Mouse (Mus musculus): Measurements from ENCODE around the gene Gm20388.
A peak's percentile ranks its signal among the peaks of the same experiment; 100 is the strongest.
"Not testable (repeated sequence)": the region's sequence is repeated elsewhere in the genome, so short reads cannot be mapped to it uniquely, and the experiment has no call there.

Gm20388 gene

DNA sequence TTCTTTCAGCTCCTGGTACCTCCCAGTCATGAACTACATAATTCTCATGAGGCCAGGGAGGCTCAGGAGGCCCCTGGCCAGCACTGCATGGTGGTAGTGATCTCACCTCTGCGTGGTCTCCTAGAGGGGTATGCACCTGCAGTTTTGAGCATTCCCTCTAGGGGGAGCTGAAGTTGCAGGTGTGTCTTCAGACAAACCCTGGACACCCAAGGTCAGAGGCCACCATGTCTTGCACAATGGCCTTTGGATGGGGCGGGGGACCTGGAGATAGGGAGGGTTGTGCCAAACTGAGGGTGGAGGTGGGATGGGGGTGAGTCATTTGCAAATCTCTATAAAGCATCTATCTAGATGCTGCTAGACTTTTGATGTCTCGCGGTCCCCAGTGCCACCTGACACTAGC lies 405.0 kb downstream of the Gm20388 start:
- DNase-seq (ENCODE audit: low spot score): no peak

DNA sequence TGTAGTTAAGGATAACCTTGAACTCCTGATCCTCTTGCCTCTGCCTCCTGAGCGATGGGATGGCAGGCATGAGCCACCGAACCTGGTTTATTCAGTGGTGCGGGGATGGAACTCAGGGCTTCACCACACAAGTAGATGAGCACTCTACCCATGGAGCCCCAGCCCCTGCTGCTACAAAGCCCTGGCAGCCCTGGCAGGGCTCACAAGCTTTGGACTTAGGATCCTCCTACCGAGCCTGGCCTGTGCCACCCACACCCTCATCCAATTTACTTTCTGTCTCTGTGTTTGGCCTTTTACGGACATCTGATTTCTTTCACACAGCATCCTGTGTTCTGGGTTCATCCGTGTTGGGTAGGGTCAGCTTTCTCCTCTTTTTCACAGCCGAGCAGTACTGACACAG lies 406.1 kb downstream of the Gm20388 start:
- DNase-seq (ENCODE audit: low spot score): no peak

DNA sequence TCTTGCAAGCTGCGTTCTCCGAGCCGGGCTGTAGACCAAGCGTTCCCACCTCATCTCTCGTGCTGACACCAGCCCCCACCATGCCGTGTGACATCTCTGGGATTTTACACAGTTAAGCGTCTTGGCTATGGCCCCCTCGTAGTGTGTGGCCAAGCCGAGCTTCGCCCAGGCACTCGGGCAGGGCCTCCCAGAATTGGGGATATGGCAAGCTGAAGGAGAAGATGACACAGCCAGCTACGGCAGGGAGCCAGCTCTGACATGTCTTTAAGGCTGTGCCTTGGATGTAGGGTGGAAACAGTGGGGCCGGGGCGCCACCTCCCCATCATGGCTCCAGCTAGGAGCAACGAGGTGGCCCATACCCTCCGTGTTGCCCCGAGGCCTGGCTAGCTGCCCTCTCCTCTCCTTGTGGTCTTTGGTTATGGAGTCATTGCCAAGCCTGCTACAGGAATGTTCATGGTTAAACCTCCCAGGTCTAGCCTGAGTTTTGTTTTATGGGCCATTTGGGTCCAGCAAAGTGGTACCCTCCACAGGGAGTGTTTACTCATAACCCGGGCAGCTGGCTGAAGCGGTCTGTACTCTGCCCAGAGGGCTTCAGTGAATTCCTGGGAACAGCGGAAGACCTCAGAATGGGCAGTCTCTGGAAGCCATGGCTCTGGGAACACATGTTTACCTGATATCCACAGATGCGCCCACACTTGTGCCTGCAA lies 406.6 kb downstream of the Gm20388 start:
- no peak for DNase-seq (ENCODE audit: low spot score)

DNA sequence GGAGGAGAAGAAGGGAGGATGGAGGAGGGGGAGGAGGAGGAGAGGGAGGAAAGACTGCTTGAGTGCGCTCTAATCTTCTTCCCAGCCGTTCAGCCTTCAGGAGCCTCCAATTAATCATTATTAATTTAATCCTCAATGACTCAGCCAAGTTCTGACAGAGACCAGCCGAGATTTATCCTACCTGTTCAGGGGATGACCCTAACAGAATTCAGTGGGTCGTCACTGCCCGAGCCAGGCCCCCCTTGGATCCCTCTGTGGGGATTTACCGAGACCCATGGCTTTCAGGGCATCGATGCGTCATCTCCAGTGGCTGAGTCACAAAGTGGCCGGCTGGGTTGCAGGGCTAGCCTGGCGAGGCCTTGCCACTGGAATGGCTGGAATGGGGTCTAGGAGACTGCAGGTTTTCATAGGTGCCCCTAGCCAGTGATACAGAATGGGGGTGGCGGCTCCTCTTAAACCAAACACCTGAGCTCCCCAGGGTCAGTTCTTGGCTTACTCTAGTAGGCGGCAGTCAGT lies 407.9 kb downstream of the Gm20388 start:
- DNase-seq (ENCODE audit: low spot score): no peak

DNA sequence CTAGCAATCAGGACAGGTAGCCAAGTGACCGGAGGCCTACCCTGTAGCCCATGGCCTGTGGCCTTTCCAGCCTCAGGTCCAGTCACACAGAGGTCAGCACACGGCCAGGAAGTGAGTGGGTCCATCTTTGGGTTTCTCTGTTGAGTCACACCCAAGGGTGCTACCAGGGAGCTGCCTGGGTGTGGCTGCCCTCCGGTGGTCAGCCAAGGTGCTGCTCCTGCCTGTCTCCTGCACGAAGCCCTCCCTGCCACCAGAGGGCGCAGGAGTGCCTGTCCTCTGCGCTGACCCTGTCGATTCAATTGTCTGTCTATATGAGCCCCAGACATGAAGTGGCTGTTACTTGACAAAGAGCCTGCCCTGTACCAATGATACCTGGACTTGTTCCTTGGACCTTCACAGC lies 408.8 kb downstream of the Gm20388 start:
- peak; percentile 66 for DNase-seq (ENCODE audit: low spot score)

DNA sequence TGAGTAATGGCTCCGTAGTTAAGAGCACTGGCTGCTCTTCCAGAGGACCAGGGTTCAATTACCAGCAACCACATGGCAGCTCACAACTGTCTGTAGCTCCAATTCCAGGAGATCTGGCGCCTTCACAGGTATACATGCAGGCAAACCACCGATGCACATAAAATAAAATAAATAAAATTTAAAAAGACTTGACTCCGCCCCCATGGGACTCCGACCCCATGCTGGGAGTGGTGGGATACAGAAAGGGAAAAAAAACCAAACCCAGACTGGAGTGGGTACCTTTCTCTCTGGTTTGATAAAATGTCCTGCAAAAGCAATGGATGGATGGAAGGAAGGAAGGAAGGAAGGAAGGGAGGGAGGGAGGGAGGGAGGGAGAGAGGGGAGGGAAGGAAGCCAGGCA lies 409.5 kb downstream of the Gm20388 start:
- no peak for DNase-seq (ENCODE audit: low spot score)

DNA sequence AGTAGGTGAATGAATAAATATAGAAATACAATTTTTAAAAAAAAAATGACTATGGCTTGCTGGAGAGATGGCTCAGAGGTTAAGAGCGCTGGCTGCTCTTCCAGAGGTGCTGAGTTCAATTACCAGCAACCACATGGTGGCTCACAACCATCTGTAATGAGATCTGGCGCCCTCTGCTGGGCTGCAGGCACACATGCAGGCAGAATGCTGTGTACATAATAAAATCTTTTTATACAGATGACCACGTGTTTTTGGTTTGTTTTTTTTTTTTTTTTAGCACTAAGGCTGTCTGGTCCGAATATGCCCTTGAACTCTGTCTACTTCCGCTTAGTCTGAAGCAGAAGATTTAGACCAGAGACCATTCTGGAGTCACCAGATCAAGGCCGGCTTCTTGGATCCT lies 411.1 kb downstream of the Gm20388 start:
- no peak for DNase-seq (ENCODE audit: low spot score)

DNA sequence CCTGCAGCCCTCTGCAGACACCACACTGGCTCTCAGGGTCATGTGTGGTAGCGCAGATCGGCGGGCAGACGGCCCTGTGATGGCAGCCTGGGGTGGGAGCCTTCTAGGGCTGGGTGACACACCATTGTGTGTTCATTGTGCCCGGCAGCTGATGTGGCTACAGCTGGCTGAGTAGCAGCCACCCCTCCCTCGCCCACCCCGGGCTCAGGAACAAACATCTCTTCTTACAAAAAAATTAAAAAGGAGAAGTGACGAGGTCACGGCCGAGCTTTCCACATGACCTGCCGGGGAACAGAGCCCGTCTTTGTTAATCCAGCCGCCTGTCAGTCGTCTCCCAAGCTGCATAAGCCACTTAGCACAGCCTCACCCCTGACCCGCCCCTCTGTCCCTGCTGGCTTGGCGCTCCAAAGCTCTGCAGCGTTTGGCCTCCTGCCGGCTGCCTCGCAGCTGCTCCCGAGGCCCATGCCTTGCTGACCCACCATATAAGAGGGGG lies 412.4 kb downstream of the Gm20388 start:
- DNase-seq (ENCODE audit: low spot score): no peak

DNA sequence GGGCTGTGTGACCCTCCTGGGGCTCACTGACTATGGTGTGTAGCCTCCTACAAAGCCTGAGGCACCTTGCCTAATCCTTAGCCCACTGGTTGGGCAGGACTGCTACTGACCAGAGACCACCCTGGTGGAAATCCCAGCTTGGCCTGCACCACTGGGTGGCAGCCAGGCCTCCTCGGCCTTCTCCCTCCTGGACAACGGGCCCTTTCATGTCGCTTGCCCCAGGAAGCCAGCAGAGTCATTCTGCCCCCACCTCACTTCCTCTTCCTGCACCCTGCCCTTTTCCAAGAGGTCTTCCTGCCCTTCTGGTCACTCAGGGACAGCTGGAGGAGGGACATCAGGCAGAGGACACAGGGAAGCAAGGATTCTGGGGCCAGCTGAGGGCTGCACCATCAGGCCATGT lies 413.9 kb downstream of the Gm20388 start:
- DNase-seq (ENCODE audit: low spot score): no peak

DNA sequence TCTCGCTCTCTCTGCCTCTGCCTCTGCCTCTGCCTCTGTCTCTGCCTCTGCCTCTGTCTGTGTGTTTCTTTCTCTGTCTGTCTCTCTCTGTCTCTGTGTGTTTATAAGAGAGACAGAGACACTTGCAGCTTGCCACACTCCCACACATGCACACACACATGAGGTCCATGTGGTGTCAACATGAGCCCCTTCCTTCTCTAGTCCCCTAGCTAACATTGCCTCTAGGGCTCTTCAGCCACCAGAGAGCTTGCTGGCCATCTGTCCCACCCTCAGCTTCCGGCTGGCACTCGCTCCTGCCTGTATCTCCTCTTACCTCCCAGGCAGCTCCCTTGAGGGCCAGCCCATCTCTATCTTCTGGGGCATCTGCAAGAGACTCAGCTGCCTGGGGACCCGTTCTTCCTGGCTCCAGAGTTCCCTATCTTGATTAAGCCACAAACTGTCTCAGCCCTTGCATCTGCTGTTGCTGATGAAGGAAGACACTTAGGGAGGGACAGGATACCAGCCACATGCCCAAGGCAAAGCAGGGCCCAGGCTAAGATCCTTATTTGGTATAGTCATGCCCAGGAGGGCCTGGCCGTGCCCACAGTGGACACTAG lies 414.6 kb downstream of the Gm20388 start:
- DNase-seq (ENCODE audit: low spot score): no peak

DNA sequence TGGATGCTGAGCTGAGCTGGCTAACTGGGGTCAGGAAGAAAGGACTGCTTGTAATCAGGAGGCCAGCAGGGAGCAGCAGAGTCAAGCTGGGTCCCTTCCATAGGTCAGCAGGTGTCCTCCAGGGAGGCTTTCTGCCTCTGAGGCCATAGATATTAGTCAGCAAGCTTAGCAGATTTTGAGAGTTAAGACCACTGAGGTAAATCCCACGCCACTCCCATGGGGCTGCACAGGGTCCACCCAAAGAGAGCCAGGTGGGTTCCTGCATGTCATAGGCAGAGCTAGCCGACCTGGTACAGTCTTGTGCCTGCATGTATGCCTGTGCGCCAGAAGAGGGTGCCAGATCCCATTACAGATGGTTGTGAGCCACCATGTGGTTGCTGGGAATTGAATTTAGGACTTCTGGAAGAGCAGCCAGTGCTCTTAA lies 416.5 kb downstream of the Gm20388 start:
- DNase-seq (ENCODE audit: low spot score): no peak

DNA sequence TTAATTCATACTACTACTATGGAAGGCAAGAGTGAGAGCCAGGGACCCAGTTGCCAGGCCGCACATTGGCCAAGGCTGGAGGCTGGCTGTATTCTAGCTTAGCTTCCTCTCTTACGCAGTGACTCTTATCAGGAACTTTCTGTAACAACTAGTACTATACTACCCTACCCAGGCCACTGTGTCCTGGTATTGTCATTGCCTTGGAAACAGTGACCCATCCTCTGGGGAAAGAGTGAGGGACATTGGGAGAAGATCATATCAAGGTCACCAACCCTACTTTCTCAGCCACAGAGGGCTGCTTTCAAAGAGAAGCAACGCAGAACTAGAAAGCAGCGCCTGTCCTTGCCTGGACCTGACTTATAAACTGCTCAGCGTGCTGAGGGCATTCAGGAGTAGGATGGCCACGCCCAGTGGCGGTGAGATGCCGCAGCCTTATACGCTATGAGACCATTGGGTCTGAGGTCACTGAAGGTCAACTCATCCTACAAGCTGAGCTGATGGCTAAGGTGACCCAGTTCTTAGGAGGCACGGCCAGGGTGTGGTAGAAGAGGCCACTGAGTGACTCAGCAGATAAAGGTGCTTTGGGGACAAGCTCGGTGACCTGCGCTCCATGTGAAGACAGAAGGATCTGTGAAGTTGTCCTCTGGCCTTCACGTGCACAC lies 417.9 kb downstream of the Gm20388 start:
- no peak for DNase-seq (ENCODE audit: low spot score)

DNA sequence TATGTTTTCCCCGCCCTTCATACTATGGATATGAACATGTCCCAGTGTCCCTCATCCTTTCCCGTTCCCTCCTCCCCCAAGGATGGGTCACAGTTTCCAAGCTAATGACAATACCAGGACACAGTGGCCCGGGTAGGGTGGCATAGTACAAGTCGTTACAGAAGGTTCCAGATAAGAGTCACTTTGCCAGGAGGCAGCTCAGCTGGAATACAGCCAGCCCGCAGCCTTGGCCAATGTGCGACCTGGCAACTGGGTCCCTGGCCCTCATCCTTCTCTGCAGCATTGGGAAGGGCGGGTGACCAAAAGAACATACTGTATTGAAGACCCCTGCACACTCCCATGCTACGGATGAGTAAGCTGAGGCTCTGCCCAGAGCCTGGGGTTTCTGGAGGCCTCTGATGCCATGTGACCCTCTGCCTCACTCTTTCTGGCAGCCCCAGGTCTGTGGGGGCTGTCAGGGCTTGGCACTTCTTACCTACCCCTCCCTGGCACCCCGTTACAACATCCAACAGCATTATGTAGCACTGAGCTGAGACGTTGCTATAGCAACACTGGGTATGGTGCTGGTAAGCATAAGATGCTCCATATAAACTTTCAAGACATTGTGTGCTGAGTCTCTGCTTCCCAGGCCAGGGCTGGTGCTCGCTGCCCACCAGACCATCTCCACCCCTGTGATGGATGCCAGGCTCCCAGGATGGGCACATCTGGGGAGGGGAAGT lies 418.5 kb downstream of the Gm20388 start:
- DNase-seq (ENCODE audit: low spot score): no peak

DNA sequence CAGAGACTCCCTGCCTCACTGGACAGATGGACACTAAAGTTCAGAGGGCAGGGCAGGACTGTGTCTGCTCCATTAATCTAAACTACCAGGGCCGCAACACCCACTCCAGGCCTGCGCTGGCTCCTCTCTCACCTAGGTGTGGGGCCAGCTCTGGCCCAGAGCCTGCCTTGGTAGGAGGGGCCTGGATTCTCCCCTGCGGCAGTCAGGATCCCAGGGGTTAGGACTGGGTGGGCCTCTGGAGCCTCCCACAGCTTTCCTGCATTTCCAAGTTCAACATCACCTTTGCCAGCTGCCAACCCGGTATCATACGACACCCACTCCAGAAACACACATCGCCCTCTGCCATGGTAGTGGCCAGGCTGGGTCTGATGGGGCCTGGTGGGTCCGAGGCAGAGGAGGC lies 420.4 kb downstream of the Gm20388 start:
- DNase-seq (ENCODE audit: low spot score): no peak

DNA sequence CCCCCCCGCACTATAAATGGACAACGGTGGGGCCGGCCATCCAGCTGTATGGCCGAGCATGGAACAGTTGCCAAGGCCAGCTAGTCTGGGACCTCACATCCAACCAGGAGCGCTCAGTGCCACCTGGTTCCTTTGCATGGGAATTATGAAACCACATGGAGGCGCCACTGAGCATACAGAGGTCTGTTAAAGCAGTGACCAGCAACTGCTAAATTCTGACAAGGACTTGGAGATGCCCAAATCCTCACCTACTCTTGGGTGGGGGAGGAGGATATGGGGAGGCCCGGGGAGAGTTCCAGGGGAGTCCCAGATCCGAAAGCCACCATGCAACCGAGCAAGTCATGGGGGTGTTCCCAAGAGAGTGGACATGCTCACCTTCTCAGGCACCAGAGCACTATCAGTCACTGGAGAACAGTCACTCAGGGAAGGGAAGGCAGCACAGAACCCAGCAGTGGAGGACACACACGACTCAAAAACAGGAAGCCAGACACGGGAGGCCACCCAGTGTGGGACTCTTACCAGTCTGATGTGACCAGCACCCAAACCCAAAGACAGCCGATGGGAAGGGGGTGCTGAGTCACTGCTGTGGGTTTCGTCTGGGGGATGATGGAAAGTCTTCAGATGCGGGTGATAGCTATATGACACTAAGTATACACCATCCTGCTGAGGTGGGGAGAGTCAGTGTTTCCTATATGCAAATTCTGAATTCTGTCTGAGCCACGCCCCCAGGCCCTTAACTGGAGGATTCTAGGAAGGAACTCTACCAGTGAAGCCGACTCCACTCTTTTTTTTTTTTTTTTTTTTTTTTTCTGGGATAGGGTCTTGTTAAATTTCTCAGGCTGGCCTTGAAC lies 422.0 kb downstream of the Gm20388 start:
- DNase-seq (ENCODE audit: low spot score): no peak

DNA sequence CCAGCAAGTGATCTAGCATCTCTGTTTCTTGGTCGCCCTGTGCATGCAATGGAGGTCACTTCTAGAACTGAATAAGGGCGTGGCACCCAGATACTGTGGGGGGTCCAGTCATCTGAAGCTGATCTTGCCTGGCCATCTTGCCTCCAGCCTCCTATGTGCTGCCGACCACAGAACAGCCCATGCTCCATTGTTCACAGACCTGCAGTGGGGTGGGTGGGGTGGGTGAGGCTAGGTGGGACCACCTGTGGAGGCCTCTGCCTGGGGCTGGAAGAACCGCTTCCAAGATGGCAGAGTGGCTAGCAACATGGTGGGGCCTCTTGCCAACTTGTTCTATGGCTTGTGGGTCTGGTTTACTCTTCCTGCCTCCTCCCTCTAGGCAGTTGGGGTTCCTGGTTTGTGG lies 423.0 kb downstream of the Gm20388 start:
- no peak for DNase-seq (ENCODE audit: low spot score)

DNA sequence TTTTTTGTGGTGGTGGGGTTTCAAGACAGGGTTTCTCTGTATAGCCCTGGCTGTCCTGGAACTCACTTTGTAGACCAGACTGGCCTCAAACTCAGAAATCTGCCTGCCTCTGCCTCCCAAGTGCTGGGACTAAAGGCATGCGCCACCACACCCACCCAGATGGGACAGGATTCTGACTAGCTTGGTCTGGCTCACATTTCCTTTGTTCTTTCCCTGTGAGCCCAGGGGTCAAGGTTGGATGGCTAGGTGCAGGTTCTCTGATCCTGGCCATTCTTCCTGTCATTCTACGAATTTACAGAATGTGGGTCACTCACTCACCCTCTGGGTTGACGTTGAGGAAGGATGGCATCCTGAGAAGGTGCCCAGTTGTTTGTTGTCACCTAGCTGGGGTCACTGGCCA lies 423.6 kb downstream of the Gm20388 start:
- not testable (repeated sequence) for DNase-seq (ENCODE audit: low spot score)

DNA sequence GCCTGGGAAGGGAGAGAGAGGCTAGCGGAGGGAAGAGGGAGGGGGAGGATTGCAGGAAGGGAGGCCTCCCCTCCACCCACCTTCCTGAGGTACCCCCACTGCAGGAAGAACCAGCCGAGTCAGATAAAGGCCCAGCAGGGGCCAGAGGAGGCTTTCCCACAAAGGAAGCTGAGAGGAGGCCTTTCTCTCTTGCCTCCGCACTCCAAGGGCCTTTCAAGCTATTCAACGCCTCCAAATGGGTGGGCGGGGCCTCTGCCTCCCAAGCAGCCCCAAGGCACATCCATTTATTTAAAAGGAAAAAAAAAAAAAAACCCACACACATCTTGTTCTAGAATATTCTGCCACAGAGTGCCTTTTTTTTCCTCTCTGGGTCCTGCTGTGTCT lies 424.2 kb downstream of the Gm20388 start:
- no peak for DNase-seq (ENCODE audit: low spot score)

DNA sequence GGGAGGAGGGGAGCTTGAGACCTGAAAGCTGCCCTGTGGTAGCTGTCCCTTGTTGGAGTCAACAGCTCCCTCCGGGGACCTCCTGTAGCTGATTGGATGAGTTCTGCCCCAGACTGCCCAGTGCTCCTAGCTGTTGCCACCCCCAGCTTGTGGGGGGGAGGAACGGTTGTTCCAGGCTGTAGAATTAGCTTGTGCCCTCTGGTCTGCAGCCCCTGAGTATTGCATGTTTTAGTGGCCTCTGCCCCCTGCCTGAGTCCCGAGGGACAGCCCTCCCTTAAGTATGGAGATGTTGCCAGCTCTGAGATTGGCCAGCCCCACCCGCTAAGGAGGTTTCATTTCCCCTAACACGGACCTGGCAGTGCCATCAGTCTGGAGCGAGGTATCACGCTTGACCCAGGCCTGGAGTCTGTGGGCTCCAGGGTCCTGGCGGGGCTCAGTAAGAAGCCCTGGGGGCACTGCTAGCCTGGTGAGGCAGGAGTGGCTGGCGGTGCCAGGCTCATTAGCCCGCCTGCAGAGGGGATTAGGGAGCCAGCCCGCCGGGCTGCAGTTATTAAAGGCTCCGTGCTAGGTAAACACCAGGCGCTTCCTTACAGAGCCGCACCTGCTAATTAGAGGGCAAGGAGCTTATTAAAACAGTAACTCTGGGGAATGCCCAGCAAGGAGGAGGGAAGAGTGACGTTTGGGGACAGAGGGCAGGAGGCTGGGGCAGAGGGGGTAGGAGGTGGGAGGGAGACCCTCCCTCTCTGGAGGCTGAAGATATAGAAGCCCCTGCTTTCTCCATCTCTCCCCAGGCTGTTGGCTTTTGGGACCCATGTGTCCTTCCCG lies 424.8 kb downstream of the Gm20388 start:
- no peak for DNase-seq (ENCODE audit: low spot score)

DNA sequence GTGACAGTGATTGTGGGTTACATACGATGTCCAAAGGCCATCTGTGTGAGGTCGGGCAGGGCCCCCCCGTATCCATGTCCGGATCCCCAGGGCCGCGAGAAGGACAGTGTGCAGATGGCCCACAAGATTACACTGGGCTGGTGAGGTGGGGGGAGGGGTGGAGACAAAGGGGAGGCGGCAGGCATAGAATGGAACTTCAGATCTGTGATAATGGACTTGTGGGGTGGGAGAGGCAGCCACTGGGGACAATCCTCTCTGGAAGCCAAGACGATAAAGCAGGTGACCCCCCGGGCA lies 425.4 kb downstream of the Gm20388 start:
- no peak for DNase-seq (ENCODE audit: low spot score)

Measured in ovary, postnatal 14 days (tissue).